In genomic region chr12:112760154-112760926, GRCm38 (mm10) we compare ENCODE assay signal across 9 mouse cellular contexts. TPM values are rescaled to one million over a fixed set of nuclear protein-coding genes. Genes with fewer than 3 reads are reported as not detected.
DNase-seq lines count a peak whose midpoint lies in the region; ATAC-seq and TF ChIP-seq lines count a peak whose summit lies in the region.
"Had no signal": no experiment of that assay in that cellular context is flagged by ENCODE, and none has a peak within 500 bp of the region (broad histone marks: within the 10 kb centered on the region; RNA-seq: fewer than 3 reads in every experiment).

Gene Pld4 (plus strand): TSS chr12:112760655.

- H3K4me2 ChIP-seq in intestine, embryonic 14.5 days (ENCODE audit: low read length) = no peak within 1 kb of the TSS
- no peak within 1 kb of the TSS for H3K4me2 ChIP-seq in intestine, postnatal 0 days (replicated peaks; ENCODE audit: low read depth)

- no peaks in the 10 kb centered on the region for H3K4me1 ChIP-seq in intestine, embryonic 14.5 days (replicated peaks; ENCODE audit: control insufficient read depth, insufficient read depth, low read length)
- 0 out of 2 replicates have a peak, but pooled peaks cover 6% of the 10 kb centered on the region for H3K4me1 ChIP-seq in intestine, postnatal 0 days (replicated peaks; ENCODE audit: control insufficient read depth, insufficient read depth, low read length)
- H3K4me1 ChIP-seq in MEL (ENCODE audit: control insufficient read depth in 1 of 2, insufficient read depth in 2 of 2, low read length in 2 of 2) = peaks cover 9 to 18% of the 10 kb centered on the region in 2 experiments; a peak in 3 of 4 replicates
- H3K4me1 ChIP-seq in megakaryocyte, embryonic 14.5 days = peaks cover 27% of the 10 kb centered on the region

- TF ChIP-seq EP300 in MEL (IDR thresholded peaks at IDR 0.05; ENCODE audit: low read depth in 1 of 2, low read length in 2 of 2) = peak; percentile 52 to 63

- no peak within 1 kb of the TSS for H3K4me3 ChIP-seq in intestine, embryonic 14.5 days (ENCODE audit: low read depth, low read length)
- no peak within 1 kb of the TSS for H3K4me3 ChIP-seq in intestine, postnatal 0 days (ENCODE audit: low read depth, low read length)
- peak within 1 kb of the TSS in 1 of 2 experiments; percentile 35; a peak in 1 of 4 replicates for H3K4me3 ChIP-seq in MEL (ENCODE audit: control insufficient read depth in 1 of 2, insufficient read depth in 1 of 2, low read depth in 2 of 2, low read length in 2 of 2)
- H3K4me3 ChIP-seq in megakaryocyte, embryonic 14.5 days (replicated peaks) = peak within 1 kb of the TSS; percentile 64

- no peak for DNase-seq in intestine, embryonic 14.5 days (ENCODE audit: low spot score)
- DNase-seq in MEL (ENCODE audit: low read depth, low spot score) = peak; percentile 95
- DNase-seq in heart, postnatal 25 days (ENCODE audit: low spot score) = peak; percentile 10
- no peak for DNase-seq in cerebellum, postnatal 4 days (ENCODE audit: low spot score in 2 of 2)
- no peak for DNase-seq in right cerebral cortex, postnatal 4 days

- H3K9ac ChIP-seq in intestine, embryonic 14.5 days (ENCODE audit: low read length) = no peak within 1 kb of the TSS
- H3K9ac ChIP-seq in intestine, postnatal 0 days (ENCODE audit: low read depth, low read length) = no peak within 1 kb of the TSS
- H3K9ac ChIP-seq in MEL (ENCODE audit: control insufficient read depth, low read depth, low read length, poor library complexity, severe bottlenecking) = peak within 1 kb of the TSS; percentile 23

- H3K27ac ChIP-seq in intestine, embryonic 14.5 days (ENCODE audit: low read depth) = no peak within 1 kb of the TSS
- no peak within 1 kb of the TSS for H3K27ac ChIP-seq in intestine, postnatal 0 days (ENCODE audit: low read depth, low read length)
- peak within 1 kb of the TSS; percentile 49 for H3K27ac ChIP-seq in MEL (ENCODE audit: control insufficient read depth, low read depth, low read length)
- H3K27ac ChIP-seq: kidney, postnatal 0 days had no signal

- WGBS in intestine, embryonic 14.5 days = 40% methylated on average over 4 of the region's 4 CpGs
- WGBS in intestine, postnatal 0 days = 45% methylated on average over 4 of the region's 4 CpGs

- H3K79me2 ChIP-seq in MEL (ENCODE audit: control insufficient read depth, insufficient read depth, low read length, poor library complexity) = no peaks in the 10 kb centered on the region

- intact Hi-C loops in heart, postnatal 25 days (cut with DNase I) = no loop called here

- no peaks in the 10 kb centered on the region for H3K27me3 ChIP-seq in intestine, embryonic 14.5 days (replicated peaks; ENCODE audit: control insufficient read depth, insufficient read depth, low read length)
- no peaks in the 10 kb centered on the region for H3K27me3 ChIP-seq in intestine, postnatal 0 days (replicated peaks; ENCODE audit: control insufficient read depth, insufficient read depth, low read length)
- peaks cover 12 to 17% of the 10 kb centered on the region in 2 experiments for H3K27me3 ChIP-seq in MEL (ENCODE audit: control insufficient read depth in 1 of 2, insufficient read depth in 2 of 2, low read length in 2 of 2)
- peaks cover 69% of the 10 kb centered on the region for H3K27me3 ChIP-seq in megakaryocyte, embryonic 14.5 days (replicated peaks)

- TF ChIP-seq POLR2A in MEL (IDR thresholded peaks at IDR 0.05; ENCODE audit: control insufficient read depth in 1 of 2, insufficient read depth in 1 of 2, low read depth in 1 of 2, low read length in 2 of 2, poor library complexity in 1 of 2) = peak; percentile 39 to 59; a peak in 2 of 4 replicates

- ATAC-seq in intestine, embryonic 14.5 days (replicated peaks; ENCODE audit: low FRiP score, low TSS enrichment, low read depth) = 0 out of 2 replicates have a peak, but pooled peaks have one; percentile 47
- no peak for ATAC-seq in intestine, postnatal 0 days
- ATAC-seq in CD4-positive, CD25-positive, alpha-beta regulatory T cell, adult 4 months = no peak

- no peak for TF ChIP-seq CTCF in intestine, postnatal 0 days (IDR thresholded peaks at IDR 0.05; ENCODE audit: low read depth)
- peak in 2 of 3 experiments; percentile 16 to 44; a peak in 3 of 6 replicates for TF ChIP-seq CTCF in MEL (IDR thresholded peaks at IDR 0.05 in 2 of 3, conservative IDR thresholded peaks at IDR 0.05 in 1 of 3; ENCODE audit: control insufficient read depth in 1 of 3, insufficient read depth in 1 of 3, low read depth in 2 of 3, low read length in 3 of 3, poor library complexity in 1 of 3, severe bottlenecking in 1 of 3)

- no peak for TF ChIP-seq RAD21 in MEL (IDR thresholded peaks at IDR 0.05; ENCODE audit: low read depth, low read length)

- no peaks in the 10 kb centered on the region for H3K9me3 ChIP-seq in intestine, embryonic 14.5 days (ENCODE audit: control insufficient read depth, low read length)
- no peaks in the 10 kb centered on the region for H3K9me3 ChIP-seq in intestine, postnatal 0 days (ENCODE audit: control insufficient read depth)
- no peaks in the 10 kb centered on the region for H3K9me3 ChIP-seq in MEL (replicated peaks; ENCODE audit: insufficient read depth, low read length)
- H3K9me3 ChIP-seq in megakaryocyte, embryonic 14.5 days = peaks cover 4% of the 10 kb centered on the region; the same call in 1 of the 2 replicates

- H3K36me3 ChIP-seq in intestine, embryonic 14.5 days (ENCODE audit: control insufficient read depth, insufficient read depth, low read length) = no peaks in the 10 kb centered on the region
- no peaks in the 10 kb centered on the region for H3K36me3 ChIP-seq in intestine, postnatal 0 days (ENCODE audit: control insufficient read depth, insufficient read depth)
- H3K36me3 ChIP-seq in MEL (ENCODE audit: control insufficient read depth in 1 of 2, insufficient read depth in 2 of 2, low read length in 2 of 2) = peaks cover 0 to 12% of the 10 kb centered on the region in 2 experiments; a peak in 2 of 4 replicates
- no peaks in the 10 kb centered on the region for H3K36me3 ChIP-seq in megakaryocyte, embryonic 14.5 days (replicated peaks; ENCODE audit: low read length)

TF ChIP-seq in MEL, 35 proteins besides CTCF, POLR2A, EP300 and RAD21:
- TF ChIP-seq MYB (IDR thresholded peaks at IDR 0.05; ENCODE audit: low read depth, low read length) (no peak), ETS1 (IDR thresholded peaks at IDR 0.05; ENCODE audit: low read depth, low read length) (peak; percentile 58; the same call in 1 of the 2 replicates), RCOR1 (IDR thresholded peaks at IDR 0.05; ENCODE audit: low read depth, low read length) (peak; percentile 42; the same call in 1 of the 2 replicates), MAZ (IDR thresholded peaks at IDR 0.05; ENCODE audit: low read depth, low read length) (peak; percentile 92), POLR2AphosphoS5 (IDR thresholded peaks at IDR 0.05; ENCODE audit: borderline replicate concordance, low read depth, low read length) (no peak), TAL1 (IDR thresholded peaks at IDR 0.05; ENCODE audit: low read length) (no peak), JUND (IDR thresholded peaks at IDR 0.05; ENCODE audit: low read depth, low read length) (no peak), TBP (IDR thresholded peaks at IDR 0.05; ENCODE audit: low read depth, low read length) (no peak), SIN3A (IDR thresholded peaks at IDR 0.05; ENCODE audit: low read length) (peak; percentile 62), KAT2A (conservative IDR thresholded peaks at IDR 0.05; ENCODE audit: low read depth, low read length) (no peak), MAX (IDR thresholded peaks at IDR 0.05; ENCODE audit: low read length) (peak; percentile 59), TCF12 (IDR thresholded peaks at IDR 0.05; ENCODE audit: low read depth, low read length) (peak; percentile 37; the same call in 1 of the 2 replicates), E2F4 (IDR thresholded peaks at IDR 0.05; ENCODE audit: borderline replicate concordance, low read depth, low read length) (no peak), BHLHE40 (IDR thresholded peaks at IDR 0.05; ENCODE audit: borderline replicate concordance, low read depth, low read length) (peak; percentile 73), ELF1 (IDR thresholded peaks at IDR 0.05; ENCODE audit: low read depth, low read length) (peak; percentile 82), UBTF (IDR thresholded peaks at IDR 0.05; ENCODE audit: borderline replicate concordance, insufficient read depth, low read depth, low read length) (0 out of 2 replicates have a peak, but pooled peaks have one; percentile 53), MEF2A (IDR thresholded peaks at IDR 0.05; ENCODE audit: extremely low read depth, insufficient replicate concordance, low read depth, low read length, poor library complexity, severe bottlenecking) (no peak), ZC3H11A (IDR thresholded peaks at IDR 0.05; ENCODE audit: low read depth, low read length) (no peak), MYC (IDR thresholded peaks at IDR 0.05; ENCODE audit: low read depth, low read length) (no peak), USF2 (IDR thresholded peaks at IDR 0.05; ENCODE audit: borderline replicate concordance in 1 of 2, insufficient read depth in 1 of 2, low read depth in 1 of 2, low read length in 2 of 2) (no peak), HCFC1 (IDR thresholded peaks at IDR 0.05; ENCODE audit: low read depth, low read length) (peak; percentile 57; the same call in 1 of the 2 replicates), MXI1 (IDR thresholded peaks at IDR 0.05; ENCODE audit: low read depth, low read length) (0 out of 2 replicates have a peak, but pooled peaks have one; percentile 21), ZKSCAN1 (IDR thresholded peaks at IDR 0.05; ENCODE audit: low read depth, low read length) (no peak), CHD2 (IDR thresholded peaks at IDR 0.05; ENCODE audit: low read length) (peak; percentile 85), ZMIZ1 (IDR thresholded peaks at IDR 0.05; ENCODE audit: low read depth, low read length) (no peak; the same call in 1 of the 2 replicates)

RNA-seq across cellular contexts. Expression of gene Pld4, which starts in this region (rescaled TPM):
- polyA plus RNA-seq in intestine, embryonic 14.5 days (2014; fragmentation: Nextera tagmentation; extraction: Ambion mirVana) = 12.6 and 13.0 TPM in 2 replicates
- 6.7 and 6.9 TPM in 2 replicates for polyA plus RNA-seq in intestine, postnatal 0 days (2015; fragmentation: Nextera tagmentation; extraction: Ambion mirVana)
- 9.7 and 9.8 TPM in 2 replicates for total RNA-seq in MEL (2012; rRNA removed)
- 10 to 100 TPM in 1 of 2 experiments, not detected in 1; 16.4 TPM for polyA plus RNA-seq in MEL (2012; ENCODE audit: insufficient read depth in 1 of 2, insufficient read length in 2 of 2, low read depth in 1 of 2, low replicate concordance in 2 of 2, missing spikeins in 1 of 2)
- 1 to 10 TPM; 5.6 to 6.9 TPM for total RNA-seq in heart, postnatal 25 days (2021)
- 11.4 and 36.3 TPM in 2 replicates for polyA plus RNA-seq in megakaryocyte, embryonic 14.5 days (2012; ENCODE audit: insufficient read depth, low replicate concordance)
- polyA plus RNA-seq in CD4-positive, CD25-positive, alpha-beta regulatory T cell, adult 4 months (2017; shearing (Covaris generic)) = 1 to 10 TPM; 1.7 to 7.2 TPM

Comparison
In these comparisons a context has a peak if more than half of its experiments do, and no peak if none do; other contexts are left out.
1. DNase-seq: peak in MEL (single experiment) and heart, postnatal 25 days (single experiment); none in intestine, embryonic 14.5 days (single experiment), cerebellum, postnatal 4 days (0 of 2) and right cerebral cortex, postnatal 4 days (single experiment).